Mouse (Mus musculus) kidney, postnatal 25 days (tissue): ENCODE results near the gene Khdrbs2.

Experiments used
- DNase-seq, 2 experiments: peaks; one replicate each; pipeline ENCODE4 v3.0.0; 2021; ENCODE audit warnings: mixed read lengths in 2 of 2

Gene Khdrbs2

GRCm38 (mm10) chr1:32172506-32173239 lies at the start of gene Khdrbs2:
TSS of gene Khdrbs2 (plus strand) at chr1:32172714.
- peak; percentile 82 to 90 for DNase-seq

GRCm38 (mm10) chr1:32174566-32174965 lies 2.1 kb downstream of the Khdrbs2 start:
- no peak for DNase-seq

- no peak for DNase-seq
Observed at GRCm38 (mm10) chr1:32199664-32200260, 27.2 kb downstream of the Khdrbs2 start.

- no peak for DNase-seq
Observed at GRCm38 (mm10) chr1:32248443-32248842, 75.9 kb downstream of the Khdrbs2 start.

DNA sequence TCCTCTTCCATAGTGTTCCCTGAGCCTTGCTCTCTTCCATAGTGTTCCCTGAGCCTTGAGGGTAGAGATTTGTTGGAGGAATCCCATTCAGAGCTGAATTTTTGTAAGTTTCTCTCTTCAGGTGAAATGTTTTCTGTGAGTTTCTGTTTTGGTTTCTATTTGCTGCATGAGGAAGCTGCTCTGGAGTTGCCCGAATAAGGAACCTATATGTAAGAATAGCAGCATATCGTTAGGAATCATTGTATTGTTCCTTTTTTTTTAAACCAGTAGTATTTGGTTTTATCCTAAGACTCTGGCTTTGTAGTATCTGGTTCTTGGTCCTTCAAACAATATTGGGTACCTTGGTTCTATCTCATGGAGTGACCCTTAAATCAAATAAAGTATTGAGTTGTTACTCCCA lies 77.1 kb downstream of the Khdrbs2 start:
- no peak for DNase-seq

DNA sequence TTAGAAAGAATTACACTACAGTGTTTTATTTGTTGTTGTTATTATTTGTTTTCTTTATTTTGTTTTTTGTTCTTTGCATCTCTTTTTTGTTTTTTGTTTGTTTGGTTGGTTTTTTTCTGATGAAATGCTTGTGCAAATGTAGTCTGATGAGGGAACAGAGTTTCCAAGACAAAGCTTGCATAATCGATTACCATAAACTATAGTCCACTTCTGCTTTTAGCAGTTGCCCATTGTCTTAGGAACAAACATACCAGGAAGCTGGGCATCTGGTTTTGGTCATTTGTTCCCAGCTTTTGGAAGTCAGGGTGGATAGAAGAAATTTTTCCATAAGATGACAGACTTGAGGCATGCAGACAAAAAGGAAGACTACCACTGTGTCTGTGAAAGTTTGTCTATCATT lies 77.8 kb downstream of the Khdrbs2 start:
- DNase-seq, result no peak

DNA sequence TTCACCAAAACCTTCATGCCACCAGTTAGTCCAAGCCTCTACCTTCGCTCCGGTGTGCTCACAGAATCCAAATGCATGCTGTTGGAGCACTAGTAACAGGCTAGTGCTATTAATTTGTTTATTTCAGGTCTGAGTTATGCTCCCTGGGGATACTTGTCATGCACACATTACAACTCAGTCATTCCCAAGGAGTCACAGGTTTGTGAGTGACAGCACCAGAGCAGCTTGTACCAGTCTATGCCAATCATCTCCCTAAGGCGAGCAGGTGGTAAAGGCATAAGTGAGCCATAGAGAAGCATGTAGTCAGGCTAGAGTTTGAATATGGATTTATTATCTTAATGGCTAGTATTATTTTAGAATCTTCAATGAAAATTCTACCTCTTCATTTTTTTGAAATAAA lies 86.4 kb downstream of the Khdrbs2 start:
- no peak for DNase-seq

DNA sequence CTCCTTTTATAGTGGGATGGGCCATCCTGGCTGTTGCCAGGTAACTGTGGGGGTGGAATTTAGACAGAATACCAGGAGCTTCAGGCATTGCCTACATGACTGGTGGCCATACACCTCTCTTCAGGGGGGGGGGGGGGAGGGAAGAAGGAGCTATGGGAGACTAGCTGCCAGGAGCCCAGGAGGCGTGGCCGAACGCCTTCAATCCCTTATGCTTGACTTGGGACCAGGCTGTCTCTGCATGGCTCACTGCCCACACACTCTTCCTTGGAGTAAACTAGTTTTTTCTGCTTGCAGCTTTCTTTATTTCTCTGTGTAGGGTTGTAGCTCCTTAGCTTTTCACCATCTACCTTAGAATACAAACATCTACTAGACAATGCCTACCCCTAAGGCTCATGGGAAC lies 98.0 kb downstream of the Khdrbs2 start:
- DNase-seq, result no peak

DNA sequence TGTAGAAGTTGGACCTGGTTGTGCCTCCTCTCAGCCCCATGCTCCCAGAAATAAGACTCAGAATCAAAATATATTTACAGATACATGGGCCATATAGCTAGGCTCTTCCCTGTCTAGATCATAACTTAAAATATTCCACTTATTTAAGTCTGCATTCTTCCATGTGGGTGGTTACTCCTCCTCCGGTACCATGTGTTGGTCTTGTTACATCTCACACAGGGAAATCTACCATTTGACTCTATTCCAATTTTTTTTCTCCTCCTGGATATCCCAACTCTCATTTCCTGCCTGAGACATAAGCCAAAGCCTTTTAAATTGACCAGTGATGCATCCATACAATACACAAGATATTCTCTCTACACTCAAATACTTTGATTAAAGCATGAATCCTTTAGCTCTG lies 122.2 kb downstream of the Khdrbs2 start:
- no peak for DNase-seq

GRCm38 (mm10) chr1:32301391-32301790 lies 128.9 kb downstream of the Khdrbs2 start:
- no peak for DNase-seq

DNA sequence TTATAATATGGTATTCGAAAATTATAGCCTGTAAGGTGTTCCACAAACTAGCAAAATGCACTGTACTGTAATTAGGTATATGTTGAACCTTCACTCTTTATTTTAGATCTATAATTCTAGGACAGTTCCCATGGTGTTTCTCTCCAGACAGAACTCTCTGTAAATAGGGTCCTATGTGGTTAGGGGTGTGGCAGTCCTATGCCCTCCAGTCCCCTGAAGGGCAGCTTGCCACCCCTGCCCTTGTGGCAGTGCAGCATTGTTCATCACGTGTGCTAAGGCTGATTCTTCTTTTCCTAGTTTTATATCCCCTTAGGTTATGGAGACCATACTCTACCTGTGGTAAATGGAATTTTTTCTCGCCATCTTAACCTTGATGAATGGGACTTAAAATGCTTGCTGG lies 136.6 kb downstream of the Khdrbs2 start:
- DNase-seq, result no peak

- no peak for DNase-seq
Observed at GRCm38 (mm10) chr1:32309637-32310036, 137.1 kb downstream of the Khdrbs2 start.

GRCm38 (mm10) chr1:32339108-32339507 lies 166.6 kb downstream of the Khdrbs2 start:
- no peak for DNase-seq

DNA sequence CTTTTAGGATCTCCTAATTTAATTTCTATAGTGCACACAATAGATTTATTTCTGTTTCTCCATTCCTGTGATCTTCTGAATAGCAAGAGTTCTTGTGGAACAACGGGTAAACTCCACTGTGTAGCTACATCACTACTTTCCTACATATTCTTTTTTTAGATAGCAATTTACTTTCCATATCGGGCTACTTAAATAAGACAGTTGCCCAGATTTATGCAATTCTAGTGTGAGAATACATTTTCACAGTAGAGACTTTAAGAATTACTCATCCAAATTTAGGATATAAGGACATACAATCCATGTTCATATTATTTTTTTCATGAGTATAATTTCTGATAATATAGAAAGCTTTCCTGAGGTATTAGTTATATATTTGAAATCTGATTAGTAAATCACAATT lies 175.0 kb downstream of the Khdrbs2 start:
- DNase-seq, result no peak

DNA sequence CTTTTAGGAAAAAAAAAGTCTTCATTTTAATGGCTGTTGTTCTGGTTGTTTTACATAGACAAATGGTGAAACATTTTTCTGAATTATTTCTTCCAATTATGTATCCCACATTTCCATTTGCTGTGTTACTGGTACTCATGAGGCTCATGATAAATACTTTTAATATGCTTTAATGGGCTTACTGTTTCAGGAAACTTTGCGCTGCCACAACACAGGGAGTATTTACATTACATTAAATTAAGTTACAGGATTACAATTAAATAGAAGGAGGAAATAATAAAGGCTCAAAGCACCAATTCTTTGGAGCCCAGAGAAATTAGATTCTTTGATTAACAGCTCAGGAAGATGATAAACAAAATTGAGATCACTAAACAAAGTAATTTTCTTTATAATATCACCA lies 179.6 kb downstream of the Khdrbs2 start:
- DNase-seq, result no peak

DNA sequence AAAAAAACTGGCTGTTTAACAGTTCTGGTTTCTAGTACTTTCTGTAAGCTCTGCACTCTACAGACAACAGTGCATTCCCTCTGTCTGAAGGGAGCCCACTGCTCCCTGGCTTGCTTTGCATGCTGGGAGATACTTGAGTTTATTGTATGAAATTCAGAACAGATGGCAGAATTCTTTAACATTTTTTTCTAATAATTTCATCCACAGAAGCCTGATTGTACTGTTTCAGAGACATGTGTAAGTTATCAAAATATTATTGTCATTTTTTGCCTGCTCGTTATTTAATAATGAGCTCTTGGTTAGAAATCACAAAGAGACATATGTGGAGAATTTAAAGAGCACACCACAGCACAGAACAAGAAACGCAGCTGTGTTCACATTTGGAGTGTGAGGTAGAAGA lies 191.0 kb downstream of the Khdrbs2 start:
- no peak for DNase-seq

- DNase-seq, result no peak
Observed at GRCm38 (mm10) chr1:32397553-32397952, 225.0 kb downstream of the Khdrbs2 start.

- no peak for DNase-seq
Observed at GRCm38 (mm10) chr1:32407651-32408050, 235.1 kb downstream of the Khdrbs2 start.

GRCm38 (mm10) chr1:32428410-32428809 lies 255.9 kb downstream of the Khdrbs2 start:
- no peak for DNase-seq

DNA sequence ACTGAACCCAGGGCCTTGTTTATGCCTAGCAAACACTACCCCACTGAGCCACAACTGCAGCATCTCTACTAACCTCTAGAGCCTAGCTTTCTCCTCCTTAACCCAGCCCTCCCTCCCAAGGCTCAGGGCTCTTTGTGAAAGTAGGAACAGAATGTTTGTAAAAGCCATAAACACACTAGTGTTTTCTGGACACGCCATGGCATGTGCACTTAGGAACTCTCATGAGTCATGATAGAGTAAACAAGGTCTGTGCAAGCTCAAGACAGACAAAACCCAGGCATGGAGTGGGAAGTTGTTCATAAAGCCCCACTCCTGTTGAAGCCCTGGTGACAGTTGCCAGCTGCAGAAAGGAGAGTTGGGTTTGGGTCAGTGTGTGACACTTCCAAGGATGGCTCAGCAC lies 257.0 kb downstream of the Khdrbs2 start:
- DNase-seq, result no peak

- DNase-seq, result no peak
Observed at GRCm38 (mm10) chr1:32430516-32430915, 258.0 kb downstream of the Khdrbs2 start.

DNA sequence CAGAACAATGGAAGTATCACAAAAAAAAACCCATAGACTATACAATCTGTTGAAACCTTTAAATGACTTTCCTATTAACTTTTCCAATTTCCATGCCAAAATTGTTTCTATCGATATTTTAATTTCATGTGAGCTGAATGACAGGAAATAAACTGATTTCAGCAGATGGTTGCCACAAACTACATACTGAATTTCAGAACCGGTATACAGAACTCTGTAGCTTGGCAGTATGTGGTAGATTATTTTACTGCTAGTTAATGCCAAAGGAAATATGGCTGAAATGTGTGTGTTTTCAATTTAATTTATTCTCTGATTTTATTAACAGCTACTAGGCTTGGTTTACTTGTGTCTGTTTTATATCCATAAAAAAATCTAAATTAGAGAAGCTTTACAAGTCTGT lies 260.6 kb downstream of the Khdrbs2 start:
- no peak for DNase-seq

DNA sequence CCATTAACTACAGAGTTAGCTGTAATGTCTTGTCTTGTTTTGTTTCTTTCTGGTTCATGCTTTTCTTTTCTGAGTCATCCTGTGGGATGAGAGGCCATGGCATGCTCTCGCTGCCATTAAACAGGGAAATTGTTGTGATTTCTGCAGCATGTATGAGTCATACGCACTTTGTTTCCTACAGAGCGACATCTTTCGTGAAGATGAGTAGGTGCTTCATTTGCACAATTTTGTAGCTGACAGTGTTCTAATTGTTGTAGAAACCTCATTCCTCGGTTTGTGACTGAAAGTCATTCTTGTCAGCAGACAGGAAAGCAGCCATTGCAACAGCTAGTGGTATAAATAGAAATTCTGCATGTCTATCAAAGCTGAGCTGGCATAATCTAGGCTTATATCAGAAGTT lies 271.4 kb downstream of the Khdrbs2 start:
- DNase-seq, result no peak

DNA sequence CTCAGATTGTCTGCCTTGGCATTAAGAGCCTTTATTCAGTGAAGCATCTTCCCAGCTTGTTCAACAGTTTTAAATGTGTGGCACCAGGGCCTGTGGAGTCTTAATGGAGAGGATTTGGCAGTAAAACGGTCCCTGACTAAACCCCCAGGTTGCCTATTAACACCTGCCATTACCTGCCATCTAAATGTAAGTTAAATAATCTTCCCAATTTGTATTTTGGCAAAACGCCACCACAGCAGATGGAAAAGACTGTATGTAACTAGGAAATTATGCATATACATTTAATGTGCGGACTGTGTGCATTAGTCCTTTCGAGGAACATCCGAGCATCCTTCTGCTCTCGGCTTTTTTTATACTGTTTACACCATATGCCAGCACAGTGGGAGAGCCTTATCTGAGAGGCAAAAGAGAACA lies 290.6 kb downstream of the Khdrbs2 start:
- DNase-seq, result no peak

GRCm38 (mm10) chr1:32471022-32471421 lies 298.5 kb downstream of the Khdrbs2 start:
- no peak for DNase-seq
